Mouse (Mus musculus) heart, postnatal 0 days (tissue): ENCODE results near the gene Elfn1.

Experiments
- CTCF ChIP-seq: IDR thresholded peaks from 2 replicates; pipeline ENCODE4 v1.5.1; 2016; ENCODE audit warnings: antibody characterized with exemption, control low read depth, low read depth
- EP300 ChIP-seq: IDR thresholded peaks from 2 replicates; pipeline ENCODE4 v1.6.1; 2016; ENCODE audit warnings: antibody characterized with exemption, low read depth

GRCm38 (mm10) chr5:139908243-139908810 is 584 bp downstream of the Elfn1 start:
- TF ChIP-seq CTCF (no peak), EP300 (no peak)
